Mouse (Mus musculus): ENCODE measurements around the gene Igsf9. TPM values are rescaled to one million over a fixed set of nuclear protein-coding genes. Genes with fewer than 3 reads are reported as not detected.

The Igsf9 gene
- polyA plus RNA-seq, 1 experiment from 2014 or later: 53.1 TPM

GRCm38 (mm10) chr1:172530544-172531220, 49.1 kb downstream of the Igsf9 start:
- ATAC-seq (ENCODE audit: insufficient number of reproducible peaks, low FRiP score, low TSS enrichment, low read depth) (peak; percentile 42), DNase-seq (ENCODE audit: low spot score) (peak; percentile 60)
- Histone ChIP-seq H3K4me1 (ENCODE audit: control insufficient read depth, insufficient read depth, low read length) (peaks cover 19% of the 10 kb centered on the region), H3K9me3 (ENCODE audit: control insufficient read depth, low read length) (no peaks in the 10 kb centered on the region), H3K4me3 (ENCODE audit: low read depth, low read length) (no peak overlapping the region), H3K27me3 (ENCODE audit: control insufficient read depth, insufficient read depth, low read length) (no peaks in the 10 kb centered on the region), H3K36me3 (ENCODE audit: control insufficient read depth, insufficient read depth, low read length) (no peaks in the 10 kb centered on the region), H3K27ac (replicated peaks; ENCODE audit: low read depth, low read length) (no peak overlapping the region), H3K9ac (ENCODE audit: low read length) (no peak overlapping the region), H3K4me2 (ENCODE audit: low read depth, severe bottlenecking) (no peak overlapping the region; the same call in 1 of the 2 replicates)
- 9% methylated on average over 8 of the region's 8 CpGs for WGBS

- Histone ChIP-seq H3K4me1 (ENCODE audit: control insufficient read depth, insufficient read depth, low read length) (peaks cover 19% of the 10 kb centered on the region), H3K36me3 (ENCODE audit: control insufficient read depth, insufficient read depth, low read length) (no peaks in the 10 kb centered on the region), H3K4me3 (ENCODE audit: low read depth, low read length) (peak overlapping the region; percentile 14; the same call in 1 of the 2 replicates), H3K9ac (ENCODE audit: low read length) (no peak overlapping the region), H3K9me3 (ENCODE audit: control insufficient read depth, low read length) (no peaks in the 10 kb centered on the region), H3K27me3 (ENCODE audit: control insufficient read depth, insufficient read depth, low read length) (no peaks in the 10 kb centered on the region), H3K4me2 (ENCODE audit: low read depth, severe bottlenecking) (peak overlapping the region; percentile 43), H3K27ac (replicated peaks; ENCODE audit: low read depth, low read length) (no peak overlapping the region)
- WGBS: 2% methylated on average over 13 of the region's 13 CpGs
- peak; percentile 44 for ATAC-seq (ENCODE audit: insufficient number of reproducible peaks, low FRiP score, low TSS enrichment, low read depth)
- DNase-seq (ENCODE audit: low spot score): peak; percentile 77
Measured at GRCm38 (mm10) chr1:172532551-172532950, 51.0 kb downstream of the Igsf9 start.

GRCm38 (mm10) chr1:172535116-172535515, 53.5 kb downstream of the Igsf9 start:
- no peak overlapping the region for H3K4me3 ChIP-seq (ENCODE audit: low read depth, low read length)
- no peak overlapping the region for H3K4me2 ChIP-seq (ENCODE audit: low read depth, severe bottlenecking)
- no peaks in the 10 kb centered on the region for H3K27me3 ChIP-seq (ENCODE audit: control insufficient read depth, insufficient read depth, low read length)
- no peak overlapping the region for H3K27ac ChIP-seq (replicated peaks; ENCODE audit: low read depth, low read length)
- WGBS: 87% methylated on average over 16 of the region's 16 CpGs
- H3K36me3 ChIP-seq (ENCODE audit: control insufficient read depth, insufficient read depth, low read length): no peaks in the 10 kb centered on the region
- H3K9me3 ChIP-seq (ENCODE audit: control insufficient read depth, low read length): no peaks in the 10 kb centered on the region
- DNase-seq (ENCODE audit: low spot score) (no peak), ATAC-seq (ENCODE audit: insufficient number of reproducible peaks, low FRiP score, low TSS enrichment, low read depth) (no peak)
- no peak overlapping the region for H3K9ac ChIP-seq (ENCODE audit: low read length)
- peaks cover 19% of the 10 kb centered on the region for H3K4me1 ChIP-seq (ENCODE audit: control insufficient read depth, insufficient read depth, low read length)

DNA sequence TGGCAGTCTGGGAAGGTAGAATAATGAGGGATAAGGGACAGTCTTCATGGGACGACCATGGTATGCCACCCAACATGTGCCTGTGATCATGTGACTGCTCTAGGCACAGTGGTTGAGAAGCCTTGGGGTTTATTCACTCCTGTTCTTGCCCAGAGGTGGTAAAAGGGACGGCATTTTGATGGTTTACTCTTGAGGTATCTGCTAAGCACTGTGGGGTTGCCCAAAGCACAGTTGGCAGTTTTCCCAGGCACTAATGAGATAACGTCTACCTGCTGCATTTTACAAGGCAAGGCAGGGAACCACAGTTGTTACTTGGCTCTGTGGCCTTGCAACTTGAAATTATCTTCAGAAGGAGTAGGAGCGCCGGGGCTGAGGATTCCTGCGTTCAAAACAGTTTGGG, 58.2 kb downstream of the Igsf9 start:
- no peak overlapping the region for H3K4me2 ChIP-seq (ENCODE audit: low read depth, severe bottlenecking)
- no peaks in the 10 kb centered on the region for H3K9me3 ChIP-seq (ENCODE audit: control insufficient read depth, low read length)
- 57% methylated on average over 6 of the region's 6 CpGs for WGBS
- no peak overlapping the region for H3K4me3 ChIP-seq (ENCODE audit: low read depth, low read length)
- ATAC-seq (ENCODE audit: insufficient number of reproducible peaks, low FRiP score, low TSS enrichment, low read depth) (no peak), DNase-seq (ENCODE audit: low spot score) (no peak)
- H3K4me1 ChIP-seq (ENCODE audit: control insufficient read depth, insufficient read depth, low read length): no peaks in the 10 kb centered on the region
- H3K27me3 ChIP-seq (ENCODE audit: control insufficient read depth, insufficient read depth, low read length): no peaks in the 10 kb centered on the region
- no peak overlapping the region for H3K27ac ChIP-seq (replicated peaks; ENCODE audit: low read depth, low read length)
- no peaks in the 10 kb centered on the region for H3K36me3 ChIP-seq (ENCODE audit: control insufficient read depth, insufficient read depth, low read length)
- no peak overlapping the region for H3K9ac ChIP-seq (ENCODE audit: low read length)

GRCm38 (mm10) chr1:172540283-172540820, 58.8 kb downstream of the Igsf9 start:
- H3K36me3 ChIP-seq (ENCODE audit: control insufficient read depth, insufficient read depth, low read length): no peaks in the 10 kb centered on the region
- H3K4me2 ChIP-seq (ENCODE audit: low read depth, severe bottlenecking): no peak overlapping the region
- DNase-seq (ENCODE audit: low spot score): no peak
- H3K4me1 ChIP-seq (ENCODE audit: control insufficient read depth, insufficient read depth, low read length): no peaks in the 10 kb centered on the region
- 62% methylated on average over 11 of the region's 11 CpGs for WGBS
- H3K27ac ChIP-seq (replicated peaks; ENCODE audit: low read depth, low read length): no peak overlapping the region
- H3K27me3 ChIP-seq (ENCODE audit: control insufficient read depth, insufficient read depth, low read length): no peaks in the 10 kb centered on the region
- H3K4me3 ChIP-seq (ENCODE audit: low read depth, low read length): no peak overlapping the region
- ATAC-seq (ENCODE audit: insufficient number of reproducible peaks, low FRiP score, low TSS enrichment, low read depth): no peak
- no peak overlapping the region for H3K9ac ChIP-seq (ENCODE audit: low read length)
- no peaks in the 10 kb centered on the region for H3K9me3 ChIP-seq (ENCODE audit: control insufficient read depth, low read length)

DNA sequence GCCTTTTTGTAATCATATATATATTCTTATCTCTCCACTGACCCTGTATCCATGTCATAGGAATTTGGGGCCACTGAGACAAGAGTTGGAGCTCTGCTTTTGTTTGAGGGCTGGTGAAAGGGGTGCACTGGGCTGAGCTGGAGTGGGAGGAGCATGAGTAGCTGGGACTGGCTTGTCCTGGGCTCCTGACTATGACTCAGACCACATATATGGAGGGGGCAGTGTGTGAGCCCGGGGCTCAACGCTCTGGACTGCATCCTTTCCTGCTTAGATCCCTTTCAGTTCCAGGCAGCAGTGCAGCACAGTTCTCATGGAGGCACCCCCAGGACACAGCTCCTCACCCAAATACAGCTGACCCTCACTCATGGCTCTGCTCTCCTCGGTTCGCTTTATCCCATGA, 64.5 kb downstream of the Igsf9 start:
- H3K36me3 ChIP-seq (ENCODE audit: control insufficient read depth, insufficient read depth, low read length): no peaks in the 10 kb centered on the region
- H3K4me3 ChIP-seq (ENCODE audit: low read depth, low read length): no peak overlapping the region
- no peak overlapping the region for H3K9ac ChIP-seq (ENCODE audit: low read length)
- H3K9me3 ChIP-seq (ENCODE audit: control insufficient read depth, low read length): no peaks in the 10 kb centered on the region
- no peak overlapping the region for H3K27ac ChIP-seq (replicated peaks; ENCODE audit: low read depth, low read length)
- DNase-seq (ENCODE audit: low spot score): no peak
- 91% methylated on average over 4 of the region's 4 CpGs for WGBS
- H3K4me1 ChIP-seq (ENCODE audit: control insufficient read depth, insufficient read depth, low read length): peaks cover 17% of the 10 kb centered on the region
- no peak overlapping the region for H3K4me2 ChIP-seq (ENCODE audit: low read depth, severe bottlenecking)
- no peak for ATAC-seq (ENCODE audit: insufficient number of reproducible peaks, low FRiP score, low TSS enrichment, low read depth)
- no peaks in the 10 kb centered on the region for H3K27me3 ChIP-seq (ENCODE audit: control insufficient read depth, insufficient read depth, low read length)

Other genes with a start within 250 kb of the Igsf9 start
- gene Atp1a4, start 223.4 kb upstream of the Igsf9 start, polyA plus RNA-seq (2014; fragmentation: Nextera tagmentation; extraction: Ambion mirVana): not detected in 2 replicates
- 31.9 and 35.4 TPM in 2 replicates for gene Igsf8, start 220.1 kb upstream of the Igsf9 start, polyA plus RNA-seq (2014; fragmentation: Nextera tagmentation; extraction: Ambion mirVana)
- gene Atp1a2, start 183.7 kb upstream of the Igsf9 start, polyA plus RNA-seq (2014; fragmentation: Nextera tagmentation; extraction: Ambion mirVana): 1.4 and 1.5 TPM in 2 replicates
- gene Kcnj9, start 152.5 kb upstream of the Igsf9 start, polyA plus RNA-seq (2014; fragmentation: Nextera tagmentation; extraction: Ambion mirVana): not detected in 2 replicates
- gene Kcnj10, start 140.6 kb upstream of the Igsf9 start, polyA plus RNA-seq (2014; fragmentation: Nextera tagmentation; extraction: Ambion mirVana): 0.07 and 0.11 TPM in 2 replicates
- gene Pigm, start 105.2 kb upstream of the Igsf9 start, polyA plus RNA-seq (2014; fragmentation: Nextera tagmentation; extraction: Ambion mirVana): 12.4 and 12.6 TPM in 2 replicates
- 0.25 TPM in 1 of 2 replicates, not detected in the other for gene Slamf9, start 6.4 kb upstream of the Igsf9 start, polyA plus RNA-seq (2014; fragmentation: Nextera tagmentation; extraction: Ambion mirVana)
- 53.6 and 56.0 TPM in 2 replicates for gene Tagln2, start 18.3 kb downstream of the Igsf9 start, polyA plus RNA-seq (2014; fragmentation: Nextera tagmentation; extraction: Ambion mirVana)
- 0.68 and 1.3 TPM in 2 replicates for gene Cfap45, start 39.0 kb downstream of the Igsf9 start, polyA plus RNA-seq (2014; fragmentation: Nextera tagmentation; extraction: Ambion mirVana)
- 0.14 TPM in 1 of 2 replicates, not detected in the other for gene Vsig8, start 74.2 kb downstream of the Igsf9 start, polyA plus RNA-seq (2014; fragmentation: Nextera tagmentation; extraction: Ambion mirVana)
- gene Slamf8, start 108.8 kb downstream of the Igsf9 start, polyA plus RNA-seq (2014; fragmentation: Nextera tagmentation; extraction: Ambion mirVana): 0.08 and 0.18 TPM in 2 replicates
- gene Fcrl6, start 120.8 kb downstream of the Igsf9 start, polyA plus RNA-seq (2014; fragmentation: Nextera tagmentation; extraction: Ambion mirVana): 1.1 and 1.7 TPM in 2 replicates
- 13.1 and 13.8 TPM in 2 replicates for gene Dusp23, start 151.2 kb downstream of the Igsf9 start, polyA plus RNA-seq (2014; fragmentation: Nextera tagmentation; extraction: Ambion mirVana)
- gene Crp, start 216.3 kb downstream of the Igsf9 start, polyA plus RNA-seq (2014; fragmentation: Nextera tagmentation; extraction: Ambion mirVana): not detected in 2 replicates

Data from limb, embryonic 11.5 days (tissue).